Mouse (Mus musculus) CH12.LX (cell line): ENCODE measurements around the gene Gprin2.

Source experiments
- CTCF ChIP-seq, 2 experiments: IDR thresholded peaks in 1 of 2; conservative IDR thresholded peaks in 1 of 2; 2 replicates each; pipeline ENCODE4 v1.5.1; 2011 to 2012; ENCODE audit warnings: low read depth in 2 of 2, low read length in 2 of 2, improper control_type of control experiment in 1 of 2, inconsistent platforms in 1 of 2, mild to moderate bottlenecking in 1 of 2, moderate library complexity in 1 of 2
- E2F4 ChIP-seq: IDR thresholded peaks from 2 replicates; pipeline ENCODE4 v1.6.1; 2011; ENCODE audit warnings: low read depth, low read length, improper control_type of control experiment; ENCODE audit not compliant: insufficient replicate concordance
- EP300 ChIP-seq: IDR thresholded peaks from 2 replicates; pipeline ENCODE4 v1.6.1; 2011; ENCODE audit warnings: low read length, improper control_type of control experiment
- HCFC1 ChIP-seq: IDR thresholded peaks from 2 replicates; pipeline ENCODE4 v1.6.1; 2012; ENCODE audit warnings: low read depth, mild to moderate bottlenecking, inconsistent platforms, low read length, improper control_type of control experiment
- IRF4 ChIP-seq: IDR thresholded peaks from 2 replicates; pipeline ENCODE4 v1.6.1; 2014; ENCODE audit warnings: low read depth, mild to moderate bottlenecking, inconsistent platforms, low read length, improper control_type of control experiment
- POLR2A ChIP-seq: IDR thresholded peaks from 2 replicates; pipeline ENCODE4 v1.6.1; 2011; ENCODE audit warnings: low read depth, mild to moderate bottlenecking, improper control_type of control experiment, low read length
- RAD21 ChIP-seq: IDR thresholded peaks from 2 replicates; pipeline ENCODE4 v1.6.1; 2011; ENCODE audit warnings: low read depth, mild to moderate bottlenecking, low read length, improper control_type of control experiment, moderate library complexity
- SMC3 ChIP-seq: IDR thresholded peaks from 2 replicates; pipeline ENCODE4 v1.6.1; 2011; ENCODE audit warnings: low read depth, low read length, improper control_type of control experiment
- TCF12 ChIP-seq: IDR thresholded peaks from 2 replicates; pipeline ENCODE4 v1.6.1; 2014; ENCODE audit warnings: low read depth, mild to moderate bottlenecking, inconsistent platforms, low read length, improper control_type of control experiment

GRCm38 (mm10) chr14:34232866-34233680 is 31.6 kb upstream of the Gprin2 start:
- TF ChIP-seq POLR2A = no peak
- no peak for TF ChIP-seq E2F4
- TF ChIP-seq HCFC1 = no peak
- no peak for TF ChIP-seq CTCF (conservative IDR thresholded peaks at IDR 0.05 in 1 of 2, IDR thresholded peaks at IDR 0.05 in 1 of 2; ENCODE audit: low read depth in 2 of 2, low read length in 2 of 2)
- TF ChIP-seq IRF4 = no peak
- no peak for TF ChIP-seq TCF12
- no peak for TF ChIP-seq RAD21
- no peak for TF ChIP-seq SMC3
- TF ChIP-seq EP300 = no peak
